Mouse (Mus musculus): Measurements from ENCODE around the gene Phospho1.

DNA sequence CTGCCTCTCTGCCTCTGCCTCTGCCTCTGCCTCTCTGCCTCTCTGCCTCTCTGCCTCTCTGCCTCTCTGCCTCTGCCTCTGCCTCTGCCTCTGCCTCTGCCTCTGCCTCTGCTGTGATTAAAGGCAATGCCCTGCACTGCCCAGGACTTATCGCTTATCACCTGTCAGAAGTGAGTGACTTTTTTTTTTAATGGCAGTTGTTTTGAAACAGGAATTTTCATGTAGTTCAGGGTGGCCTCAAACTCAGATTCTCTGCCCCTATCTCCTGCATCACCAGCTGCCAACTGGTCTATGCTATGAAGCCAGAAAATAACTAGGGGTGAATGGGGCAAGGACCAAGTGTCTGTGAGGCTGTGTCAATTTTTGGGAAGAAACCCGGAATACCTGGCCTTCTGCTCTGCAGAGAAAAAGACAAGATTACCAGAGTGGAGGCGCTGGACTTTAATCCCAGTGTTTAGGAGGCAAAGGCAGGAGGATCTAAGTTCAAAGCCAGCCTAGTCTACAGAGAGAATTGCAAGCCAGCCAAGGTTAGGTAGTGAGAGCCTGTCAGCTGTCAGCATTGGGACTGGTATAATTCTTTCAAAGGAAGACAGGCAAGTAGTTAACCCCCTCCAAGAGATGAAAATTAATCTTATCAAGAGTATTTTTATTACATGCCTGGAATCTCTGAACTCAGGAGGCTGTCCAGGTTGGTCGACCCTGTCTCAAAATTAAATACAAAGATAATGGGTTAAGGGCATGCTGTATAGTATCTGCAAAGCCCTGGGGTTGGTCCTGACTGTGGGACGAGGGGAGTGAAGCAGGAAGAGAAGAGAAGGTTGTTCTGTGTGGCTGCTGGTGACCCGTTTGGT is 2.2 kb downstream of the Phospho1 start:
- TF ChIP-seq POLR2A (IDR thresholded peaks at IDR 0.05; ENCODE audit: low read depth, low read length) (no peak), CTCF (IDR thresholded peaks at IDR 0.05; ENCODE audit: extremely low read depth, insufficient read length, insufficient replicate concordance, low read depth, low read length) (no peak)

All from small intestine, adult 2 months (tissue).